15 mouse cellular contexts compared by ENCODE assay signal in the genomic region with DNA sequence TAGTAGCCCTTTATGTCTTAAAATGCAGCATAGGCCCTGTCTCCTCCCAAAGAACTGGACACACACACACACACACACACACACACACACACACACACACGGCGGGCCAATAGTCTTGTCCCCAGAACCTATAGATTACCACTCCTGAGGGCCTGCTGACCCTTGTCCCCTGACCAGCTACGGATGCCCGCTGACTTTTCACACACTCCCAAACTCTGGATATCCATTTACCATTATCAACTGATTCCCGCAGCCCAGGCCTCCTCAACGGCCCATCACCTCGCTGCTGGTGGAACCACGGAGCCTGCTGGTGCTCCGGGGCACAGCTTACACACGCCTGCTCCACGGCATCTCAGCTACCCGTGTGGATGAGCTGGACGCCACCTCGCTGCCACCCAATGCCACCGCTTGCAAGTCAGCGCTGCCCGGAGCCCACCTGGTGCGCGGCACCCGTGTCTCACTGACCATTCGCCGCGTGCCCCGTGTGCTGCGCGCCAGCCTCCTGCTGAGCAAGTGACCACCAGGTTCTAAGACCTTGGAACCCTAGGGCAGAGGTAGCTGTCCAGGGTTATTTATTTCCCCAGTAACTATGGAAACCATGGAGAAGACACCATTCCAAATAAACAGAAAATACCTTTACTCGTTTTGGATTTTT. TPM values are rescaled to one million over a fixed set of nuclear protein-coding genes. Genes with fewer than 3 reads are reported as not detected.
DNase-seq lines count a peak whose midpoint lies in the region; ATAC-seq and TF ChIP-seq lines count a peak whose summit lies in the region.
"Had no signal": no experiment of that assay in that cellular context is flagged by ENCODE, and none has a peak within 500 bp of the region (broad histone marks: within the 10 kb centered on the region; RNA-seq: fewer than 3 reads in every experiment).

No protein-coding gene starts in this region.

- TF ChIP-seq EP300 in ES-Bruce4 (IDR thresholded peaks at IDR 0.05; ENCODE audit: insufficient read depth, low read depth, low read length) = no peak

- H3K9me3 ChIP-seq in E14TG2a.4 (ENCODE audit: low read length) (no peaks in the 10 kb centered on the region), ES-Bruce4 (replicated peaks; ENCODE audit: control insufficient read depth, insufficient read depth, low read length, poor library complexity, severe bottlenecking) (no peaks in the 10 kb centered on the region)
- no peaks in the 10 kb centered on the region for H3K9me3 ChIP-seq in kidney, postnatal 0 days (replicated peaks; ENCODE audit: low read length)
- no peaks in the 10 kb centered on the region for H3K9me3 ChIP-seq in liver, embryonic 12.5 days (replicated peaks)
- H3K9me3 ChIP-seq: forebrain, embryonic 13.5 days; heart, embryonic 12.5 days; hindbrain, embryonic 12.5 days; limb, embryonic 13.5 days; midbrain, embryonic 12.5 days had no signal

- no peak for TF ChIP-seq CTCF in E14TG2a.4 (conservative IDR thresholded peaks at IDR 0.05; ENCODE audit: low read length)
- no peak for TF ChIP-seq CTCF in ES-Bruce4 (IDR thresholded peaks at IDR 0.05; ENCODE audit: low read depth, low read length)
- TF ChIP-seq CTCF in kidney, postnatal 0 days (IDR thresholded peaks at IDR 0.05; ENCODE audit: low read depth) = peak; percentile 31; the same call in 1 of the 2 replicates

- H3K4me1 ChIP-seq in E14TG2a.4 (replicated peaks; ENCODE audit: low read depth, low read length) (peaks cover 80% of the 10 kb centered on the region), ES-Bruce4 (ENCODE audit: control insufficient read depth, insufficient read depth, low read length) (peaks cover 2% of the 10 kb centered on the region)
- peaks cover 14% of the 10 kb centered on the region; the same call in 1 of the 2 replicates for H3K4me1 ChIP-seq in kidney, postnatal 0 days (replicated peaks; ENCODE audit: insufficient read depth, low read length)
- H3K4me1 ChIP-seq in liver, embryonic 12.5 days = peaks cover 26% of the 10 kb centered on the region

- ATAC-seq in kidney, postnatal 0 days (replicated peaks; ENCODE audit: low FRiP score, low read depth) = peak; percentile 59
- ATAC-seq in liver, embryonic 12.5 days = no peak
- no peak for ATAC-seq in megakaryocyte, adult 5-6 weeks (ENCODE audit: poor library complexity, severe bottlenecking)
- ATAC-seq: forebrain, embryonic 13.5 days had no signal

- H3K4me2 ChIP-seq in kidney, postnatal 0 days (ENCODE audit: low read length) = peak overlapping the region; percentile 57
- H3K4me2 ChIP-seq in liver, embryonic 12.5 days = peak overlapping the region; percentile 42

- no peak for TF ChIP-seq POLR2A in ES-Bruce4 (IDR thresholded peaks at IDR 0.05; ENCODE audit: insufficient read depth, low read length)

- H3K27me3 ChIP-seq in E14TG2a.4 (ENCODE audit: insufficient read depth, low read length) (no peaks in the 10 kb centered on the region), ES-Bruce4 (ENCODE audit: control insufficient read depth, insufficient read depth, low read length, poor library complexity, severe bottlenecking) (no peaks in the 10 kb centered on the region)
- H3K27me3 ChIP-seq in kidney, postnatal 0 days (ENCODE audit: insufficient read depth, low read length) = no peaks in the 10 kb centered on the region
- H3K27me3 ChIP-seq in liver, embryonic 12.5 days (replicated peaks) = no peaks in the 10 kb centered on the region
- H3K27me3 ChIP-seq: forebrain, embryonic 13.5 days; hindbrain, embryonic 12.5 days; limb, embryonic 13.5 days; midbrain, embryonic 12.5 days had no signal

- DNase-seq in kidney, postnatal 0 days (ENCODE audit: low spot score) = no peak
- DNase-seq in Muller cell, postnatal 12 days (ENCODE audit: inconsistent ontology term) = no peak
- no peak for DNase-seq in spleen, postnatal 14 days (ENCODE audit: low spot score in 2 of 2)
- DNase-seq: adrenal gland, adult 8-10 months; cerebellum, adult 9-11 months; lung, postnatal 36 days had no signal

- H3K4me3 ChIP-seq in E14TG2a.4 (replicated peaks; ENCODE audit: low read length) (peak overlapping the region; percentile 81), ES-Bruce4 (ENCODE audit: low read depth, low read length) (peak overlapping the region; percentile 12; the same call in 1 of the 2 replicates)
- H3K4me3 ChIP-seq in kidney, postnatal 0 days (replicated peaks; ENCODE audit: low read depth, low read length) = 0 out of 2 replicates have a peak overlapping the region, but pooled peaks have one; percentile 11
- H3K4me3 ChIP-seq in liver, embryonic 12.5 days = peak overlapping the region; percentile 17; the same call in 1 of the 2 replicates

- H3K9ac ChIP-seq in ES-Bruce4 (ENCODE audit: low read depth, poor library complexity, severe bottlenecking) = no peak overlapping the region
- peak overlapping the region; percentile 18; the same call in 1 of the 2 replicates for H3K9ac ChIP-seq in kidney, postnatal 0 days (ENCODE audit: low read depth, low read length)
- H3K9ac ChIP-seq in liver, embryonic 12.5 days = no peak overlapping the region
- H3K9ac ChIP-seq: midbrain, embryonic 12.5 days had no signal

- WGBS in kidney, postnatal 0 days = 41% methylated on average over 27 of the region's 27 CpGs
- 59% methylated on average over 27 of the region's 27 CpGs for WGBS in liver, embryonic 12.5 days (ENCODE audit: insufficient replicate concordance)

- no peak overlapping the region for H3K27ac ChIP-seq in ES-Bruce4 (ENCODE audit: insufficient read depth, low read length)
- peak overlapping the region; percentile 72 for H3K27ac ChIP-seq in kidney, postnatal 0 days
- H3K27ac ChIP-seq in liver, embryonic 12.5 days = no peak overlapping the region
- H3K27ac ChIP-seq: forebrain, embryonic 13.5 days; hindbrain, embryonic 12.5 days; midbrain, embryonic 12.5 days had no signal

- H3K36me3 ChIP-seq in E14TG2a.4 (ENCODE audit: insufficient read depth, low read length) (peaks cover 63% of the 10 kb centered on the region), ES-Bruce4 (ENCODE audit: control insufficient read depth, insufficient read depth, low read length, poor library complexity, severe bottlenecking) (no peaks in the 10 kb centered on the region)
- H3K36me3 ChIP-seq in kidney, postnatal 0 days (ENCODE audit: insufficient read depth, low read length) = peaks cover 5% of the 10 kb centered on the region; the same call in 1 of the 2 replicates
- peaks cover 12% of the 10 kb centered on the region; the same call in 1 of the 2 replicates for H3K36me3 ChIP-seq in liver, embryonic 12.5 days

RNA-seq across cellular contexts. Expression of a gene that starts 0.8 kb away (rescaled TPM):
- polyA plus RNA-seq in ES-Bruce4 (2011; ENCODE audit: insufficient read depth, insufficient read length, low read depth, missing spikeins) = 41.6 and 43.7 TPM in 2 replicates
- polyA plus RNA-seq in kidney, postnatal 0 days (2015; fragmentation: Nextera tagmentation; extraction: Ambion mirVana) = 79.0 and 88.4 TPM in 2 replicates
- 11.7 and 12.1 TPM in 2 replicates for polyA plus RNA-seq in liver, embryonic 12.5 days (2016; fragmentation: Nextera tagmentation; extraction: Ambion mirVana)
- total RNA-seq in megakaryocyte, adult 5-6 weeks (2015) = 0.58 and 1.9 TPM in 2 replicates
- 0.49 and 1.1 TPM in 2 replicates for total RNA-seq in megakaryocyte, adult 5-6 weeks (2017)

RNA-seq across cellular contexts. Expression of a gene that starts 5.3 kb away (rescaled TPM):
- 25.3 and 29.5 TPM in 2 replicates for polyA plus RNA-seq in ES-Bruce4 (2011; ENCODE audit: insufficient read depth, insufficient read length, low read depth, missing spikeins)
- polyA plus RNA-seq in kidney, postnatal 0 days (2015; fragmentation: Nextera tagmentation; extraction: Ambion mirVana) = 95.3 and 101 TPM in 2 replicates
- polyA plus RNA-seq in liver, embryonic 12.5 days (2016; fragmentation: Nextera tagmentation; extraction: Ambion mirVana) = 24.2 and 24.5 TPM in 2 replicates
- 18.2 and 24.2 TPM in 2 replicates for total RNA-seq in megakaryocyte, adult 5-6 weeks (2015)
- total RNA-seq in megakaryocyte, adult 5-6 weeks (2017) = 19.0 and 22.3 TPM in 2 replicates

RNA-seq across cellular contexts. Expression of a gene that starts 7.7 kb away (rescaled TPM):
- 0.52 and 0.58 TPM in 2 replicates for polyA plus RNA-seq in ES-Bruce4 (2011; ENCODE audit: insufficient read depth, insufficient read length, low read depth, missing spikeins)
- polyA plus RNA-seq in kidney, postnatal 0 days (2015; fragmentation: Nextera tagmentation; extraction: Ambion mirVana) = not detected in 2 replicates
- 2.3 and 2.9 TPM in 2 replicates for polyA plus RNA-seq in liver, embryonic 12.5 days (2016; fragmentation: Nextera tagmentation; extraction: Ambion mirVana)
- total RNA-seq in megakaryocyte, adult 5-6 weeks (2015) = 0.11 TPM in 1 of 2 replicates, not detected in the other
- total RNA-seq in megakaryocyte, adult 5-6 weeks (2017) = 0.57 and 0.88 TPM in 2 replicates
- polyA plus RNA-seq: forebrain, embryonic 13.5 days; midbrain, embryonic 12.5 days had no signal

RNA-seq across cellular contexts. Expression of a gene that starts 9.9 kb away (rescaled TPM):
- 5.6 and 7.3 TPM in 2 replicates for polyA plus RNA-seq in ES-Bruce4 (2011; ENCODE audit: insufficient read depth, insufficient read length, low read depth, missing spikeins)
- 32.0 and 35.1 TPM in 2 replicates for polyA plus RNA-seq in kidney, postnatal 0 days (2015; fragmentation: Nextera tagmentation; extraction: Ambion mirVana)
- polyA plus RNA-seq in liver, embryonic 12.5 days (2016; fragmentation: Nextera tagmentation; extraction: Ambion mirVana) = 8.1 and 8.2 TPM in 2 replicates
- total RNA-seq in megakaryocyte, adult 5-6 weeks (2015) = 3.7 and 5.1 TPM in 2 replicates
- 5.8 and 5.9 TPM in 2 replicates for total RNA-seq in megakaryocyte, adult 5-6 weeks (2017)

RNA-seq across cellular contexts. Expression of a gene that starts 22.3 kb away (rescaled TPM):
- 49.4 and 52.2 TPM in 2 replicates for polyA plus RNA-seq in ES-Bruce4 (2011; ENCODE audit: insufficient read depth, insufficient read length, low read depth, missing spikeins)
- 22.7 and 23.3 TPM in 2 replicates for polyA plus RNA-seq in kidney, postnatal 0 days (2015; fragmentation: Nextera tagmentation; extraction: Ambion mirVana)
- polyA plus RNA-seq in liver, embryonic 12.5 days (2016; fragmentation: Nextera tagmentation; extraction: Ambion mirVana) = 3.2 and 4.8 TPM in 2 replicates
- 0.04 TPM in 1 of 2 replicates, not detected in the other for total RNA-seq in megakaryocyte, adult 5-6 weeks (2015)
- total RNA-seq in megakaryocyte, adult 5-6 weeks (2017) = not detected in 2 replicates

Comparison
In these comparisons a context has a peak if more than half of its experiments do, and no peak if none do; other contexts are left out.
1. H3K4me3 ChIP-seq: peak in every context shown above with its lines; median percentile 81 in E14TG2a.4; 17 in liver, embryonic 12.5 days; 12 in ES-Bruce4; 11 in kidney, postnatal 0 days.